Mouse (Mus musculus): ENCODE data around the gene Cdc25a. TPM values are rescaled to one million over a fixed set of nuclear protein-coding genes. Genes with fewer than 3 reads are reported as not detected.

Cdc25a gene
- polyA plus RNA-seq, 1 experiment from 2014 or later, result 49.5 TPM

DNA sequence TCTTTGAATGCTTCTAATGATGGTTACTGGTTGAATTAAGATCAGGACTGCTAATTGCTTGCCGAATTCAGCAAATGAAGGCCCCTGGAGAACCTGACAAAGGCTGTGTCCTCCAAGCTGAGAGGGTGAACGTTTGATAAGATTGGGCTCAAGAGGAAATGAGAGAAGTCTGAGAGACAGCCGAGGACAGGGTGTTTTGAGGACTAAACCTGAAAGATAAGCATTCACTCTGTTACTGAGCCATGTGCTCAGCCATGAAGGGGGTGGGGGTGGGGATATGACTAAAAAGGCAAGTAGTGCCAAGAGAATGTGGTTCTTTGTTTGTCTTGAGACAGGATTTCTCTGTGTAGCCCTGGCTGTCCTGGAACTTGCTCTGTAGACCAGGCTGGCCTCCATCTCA is 12.3 kb upstream of the Cdc25a start:
- no peaks in the 10 kb centered on the region for H3K9me3 ChIP-seq
- 62% methylated on average over 3 of the region's 3 CpGs for WGBS
- no peak overlapping the region for H3K9ac ChIP-seq (replicated peaks)
- H3K4me2 ChIP-seq, result no peak overlapping the region
- no peak for ATAC-seq (ENCODE audit: insufficient number of reproducible peaks, insufficient read depth, low FRiP score, low TSS enrichment, low read depth)
- H3K27me3 ChIP-seq, result peaks cover 4% of the 10 kb centered on the region; the same call in 1 of the 2 replicates
- H3K4me3 ChIP-seq (replicated peaks), result no peak overlapping the region
- H3K36me3 ChIP-seq, result no peaks in the 10 kb centered on the region
- H3K4me1 ChIP-seq (replicated peaks), result no peaks in the 10 kb centered on the region
- no peak overlapping the region for H3K27ac ChIP-seq

DNA sequence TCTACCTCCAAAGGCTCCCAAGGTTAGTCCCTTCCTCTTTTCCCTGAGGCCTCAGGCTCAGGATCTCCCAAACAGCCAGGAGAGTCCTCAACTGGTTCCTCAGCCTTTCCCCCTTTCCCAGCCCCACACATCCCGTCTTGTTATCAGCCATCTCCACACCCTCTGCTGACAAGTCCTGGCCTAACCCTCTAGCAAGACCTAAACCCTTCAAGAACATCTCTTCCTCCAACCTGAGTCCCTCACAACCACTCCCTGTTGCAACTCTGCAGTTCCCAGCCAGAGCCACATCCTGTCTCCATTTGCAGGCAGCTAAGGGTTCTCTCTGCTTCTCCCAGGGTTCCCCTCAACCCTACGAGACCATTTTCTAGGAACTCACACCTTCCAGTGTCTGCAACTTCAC is 9.2 kb upstream of the Cdc25a start:
- WGBS, result 52% methylated on average over 2 of the region's 2 CpGs

GRCm38 (mm10) chr9:109870983-109871572 is 4.3 kb upstream of the Cdc25a start:
- WGBS, result 33% methylated on average over 6 of the region's 6 CpGs
- no peak overlapping the region for H3K4me3 ChIP-seq (replicated peaks)
- peaks cover 6% of the 10 kb centered on the region for H3K4me1 ChIP-seq (replicated peaks)
- no peaks in the 10 kb centered on the region for H3K36me3 ChIP-seq
- H3K27ac ChIP-seq, result no peak overlapping the region
- no peaks in the 10 kb centered on the region for H3K27me3 ChIP-seq
- H3K9ac ChIP-seq (replicated peaks), result no peak overlapping the region
- H3K4me2 ChIP-seq, result 0 out of 2 replicates have a peak overlapping the region, but pooled peaks have one; percentile 1
- no peaks in the 10 kb centered on the region for H3K9me3 ChIP-seq
- ATAC-seq (ENCODE audit: insufficient number of reproducible peaks, insufficient read depth, low FRiP score, low TSS enrichment, low read depth), result no peak

More for the DNA sequence above, 9.2 kb upstream of the Cdc25a start:
- H3K36me3 ChIP-seq, result no peaks in the 10 kb centered on the region
- no peaks in the 10 kb centered on the region for H3K9me3 ChIP-seq
- no peak overlapping the region for H3K4me3 ChIP-seq (replicated peaks)
- H3K27ac ChIP-seq, result no peak overlapping the region
- H3K9ac ChIP-seq (replicated peaks), result no peak overlapping the region
- peaks cover 4% of the 10 kb centered on the region; the same call in 1 of the 2 replicates for H3K27me3 ChIP-seq
- peaks cover 6% of the 10 kb centered on the region for H3K4me1 ChIP-seq (replicated peaks)
- ATAC-seq (ENCODE audit: insufficient number of reproducible peaks, insufficient read depth, low FRiP score, low TSS enrichment, low read depth), result no peak
- H3K4me2 ChIP-seq, result no peak overlapping the region

DNA sequence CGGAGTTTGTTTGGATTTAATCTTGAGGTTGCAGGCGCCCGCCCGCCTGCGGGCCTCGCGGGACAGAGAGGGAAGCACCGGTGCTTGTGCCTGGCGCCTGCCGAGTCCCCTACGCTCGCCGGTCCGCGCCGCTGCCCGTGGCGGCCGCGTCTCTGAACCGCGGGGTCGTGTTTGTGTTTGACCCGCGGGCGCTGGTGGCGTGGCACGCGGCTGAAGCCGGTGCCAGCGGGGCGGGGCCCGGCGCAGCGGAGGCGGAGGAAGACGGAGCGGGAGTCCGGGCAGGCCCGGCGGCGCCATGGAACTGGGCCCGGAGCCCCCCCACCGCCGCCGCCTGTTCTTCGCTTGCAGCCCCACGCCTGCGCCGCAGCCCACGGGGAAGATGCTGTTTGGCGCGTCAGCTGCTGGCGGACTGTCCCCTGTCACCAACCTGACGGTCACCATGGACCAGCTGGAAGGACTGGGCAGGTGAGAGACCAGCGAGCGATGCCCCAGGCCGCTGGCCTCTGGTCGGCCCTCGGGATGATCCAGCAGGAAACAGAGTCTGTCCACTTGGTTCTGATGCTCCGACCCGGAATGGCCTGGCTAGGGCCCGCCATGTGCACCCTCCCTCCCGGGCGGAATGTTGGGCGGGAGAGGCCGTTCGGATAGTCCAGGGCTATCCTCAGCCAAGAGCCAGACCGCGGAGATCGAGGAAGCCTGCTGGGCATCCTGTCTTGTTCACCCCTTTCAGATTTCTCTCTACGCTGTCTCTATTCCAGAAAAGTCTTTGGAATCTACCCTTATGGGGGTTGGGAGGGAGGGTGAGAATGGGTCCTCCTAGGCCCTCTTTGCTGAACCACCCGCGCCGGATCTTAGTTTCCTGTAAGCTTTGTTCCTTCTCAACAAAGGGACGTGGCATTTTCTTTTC is 569 bp downstream of the Cdc25a start:
- under 1% methylated on average over 76 of the region's 76 CpGs for WGBS
- H3K4me3 ChIP-seq (replicated peaks), result peak overlapping the region; percentile 99
- no peaks in the 10 kb centered on the region for H3K9me3 ChIP-seq
- H3K4me1 ChIP-seq (replicated peaks), result peaks cover 15% of the 10 kb centered on the region
- H3K9ac ChIP-seq (replicated peaks), result peak overlapping the region; percentile 98
- no peaks in the 10 kb centered on the region for H3K27me3 ChIP-seq
- H3K4me2 ChIP-seq, result peak overlapping the region; percentile 86
- ATAC-seq (ENCODE audit: insufficient number of reproducible peaks, insufficient read depth, low FRiP score, low TSS enrichment, low read depth), result peak; percentile 48
- H3K36me3 ChIP-seq, result peaks cover 38% of the 10 kb centered on the region
- H3K27ac ChIP-seq, result peak overlapping the region; percentile 93

DNA sequence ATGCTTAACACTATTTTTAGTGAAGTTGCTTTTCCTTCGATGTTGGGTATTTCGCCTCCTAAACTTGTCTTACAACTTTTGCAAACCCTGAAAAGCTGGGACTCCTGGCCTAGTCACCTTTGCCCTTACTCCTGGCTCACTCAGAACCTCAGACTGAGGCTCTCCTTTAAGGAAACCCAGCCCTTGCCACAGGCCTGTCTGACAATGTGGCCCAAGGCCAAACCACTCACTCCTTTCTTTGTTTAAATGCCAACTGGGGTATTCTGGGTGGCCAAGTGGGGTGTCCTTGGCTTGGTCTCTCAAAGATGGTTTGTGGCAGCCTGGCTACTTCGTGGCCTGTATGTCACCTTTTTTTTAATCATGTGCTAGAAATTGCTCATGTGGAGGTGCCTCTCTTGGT is 1.4 kb downstream of the Cdc25a start:
- WGBS, result 6% methylated on average over 3 of the region's 3 CpGs
- peak overlapping the region; percentile 93 for H3K27ac ChIP-seq
- peak overlapping the region; percentile 99 for H3K4me3 ChIP-seq (replicated peaks)
- peak overlapping the region; percentile 86 for H3K4me2 ChIP-seq
- peaks cover 13% of the 10 kb centered on the region for H3K4me1 ChIP-seq (replicated peaks)
- no peaks in the 10 kb centered on the region for H3K27me3 ChIP-seq
- peak overlapping the region; percentile 98 for H3K9ac ChIP-seq (replicated peaks)
- ATAC-seq (ENCODE audit: insufficient number of reproducible peaks, insufficient read depth, low FRiP score, low TSS enrichment, low read depth), result no peak
- H3K36me3 ChIP-seq, result peaks cover 46% of the 10 kb centered on the region
- H3K9me3 ChIP-seq, result no peaks in the 10 kb centered on the region

DNA sequence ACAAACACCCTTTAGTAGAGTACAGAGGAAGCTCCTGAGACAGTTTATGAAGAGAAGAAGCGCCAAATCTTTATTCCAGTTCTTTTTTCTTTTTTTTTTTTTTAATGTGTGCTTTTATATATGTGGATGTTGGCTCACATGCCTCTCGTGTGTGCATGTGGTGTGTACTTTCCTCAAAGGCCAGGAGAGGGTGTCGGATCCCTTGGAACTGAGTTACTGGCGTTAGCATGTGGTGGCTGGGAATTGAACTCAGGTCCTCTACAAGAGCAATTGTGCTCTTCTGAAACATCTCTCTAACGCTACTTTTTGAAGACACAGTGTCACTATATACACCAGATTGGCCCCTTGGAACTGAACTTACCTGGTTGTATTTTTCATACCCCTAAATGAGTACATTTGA is 2.3 kb downstream of the Cdc25a start:
- Histone ChIP-seq H3K27ac (no peak overlapping the region), H3K9me3 (no peaks in the 10 kb centered on the region), H3K4me1 (replicated peaks) (peaks cover 13% of the 10 kb centered on the region), H3K4me3 (replicated peaks) (peak overlapping the region; percentile 99), H3K9ac (replicated peaks) (no peak overlapping the region), H3K27me3 (no peaks in the 10 kb centered on the region), H3K4me2 (peak overlapping the region; percentile 86), H3K36me3 (peaks cover 55% of the 10 kb centered on the region)
- ATAC-seq (ENCODE audit: insufficient number of reproducible peaks, insufficient read depth, low FRiP score, low TSS enrichment, low read depth), result no peak
- WGBS, result 75% methylated on average over 5 of the region's 5 CpGs

GRCm38 (mm10) chr9:109879305-109879704 is 3.9 kb downstream of the Cdc25a start:
- WGBS, result 96% methylated on average over 1 of the region's 1 CpGs
- Histone ChIP-seq H3K4me2 (no peak overlapping the region), H3K36me3 (peaks cover 72% of the 10 kb centered on the region)

DNA sequence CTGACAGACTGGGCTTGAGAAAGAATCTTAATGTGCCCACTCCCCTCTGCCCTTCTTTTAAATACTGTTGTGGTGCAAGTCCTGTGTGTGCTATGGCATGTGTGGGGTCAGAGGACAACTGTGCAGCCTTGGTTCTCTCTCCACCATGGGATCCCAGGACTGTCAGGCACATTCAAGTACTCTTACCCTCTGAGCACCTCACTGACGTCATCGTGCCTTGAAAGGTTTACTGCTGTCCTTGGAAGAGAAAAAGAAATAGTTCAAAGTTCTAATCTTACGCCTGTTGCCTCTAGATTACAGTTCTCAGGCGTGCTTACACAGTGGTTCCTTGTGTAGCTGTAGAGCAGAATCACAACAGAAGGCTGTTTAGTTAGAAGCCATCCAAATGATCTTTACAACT is 10.9 kb downstream of the Cdc25a start:
- ATAC-seq (ENCODE audit: insufficient number of reproducible peaks, insufficient read depth, low FRiP score, low TSS enrichment, low read depth), result no peak
- no peaks in the 10 kb centered on the region for H3K4me1 ChIP-seq (replicated peaks)
- no peak overlapping the region for H3K4me2 ChIP-seq
- peaks cover 100% of the 10 kb centered on the region for H3K36me3 ChIP-seq
- no peak overlapping the region for H3K27ac ChIP-seq
- 87% methylated on average over 4 of the region's 4 CpGs for WGBS
- H3K27me3 ChIP-seq, result no peaks in the 10 kb centered on the region
- no peak overlapping the region for H3K4me3 ChIP-seq (replicated peaks)
- H3K9ac ChIP-seq (replicated peaks), result no peak overlapping the region
- H3K9me3 ChIP-seq, result no peaks in the 10 kb centered on the region

More at GRCm38 (mm10) chr9:109879305-109879704, 3.9 kb downstream of the Cdc25a start:
- H3K9me3 ChIP-seq, result no peaks in the 10 kb centered on the region
- no peak overlapping the region for H3K27ac ChIP-seq
- H3K27me3 ChIP-seq, result no peaks in the 10 kb centered on the region
- H3K4me3 ChIP-seq (replicated peaks), result no peak overlapping the region
- peaks cover 13% of the 10 kb centered on the region for H3K4me1 ChIP-seq (replicated peaks)
- no peak overlapping the region for H3K9ac ChIP-seq (replicated peaks)
- no peak for ATAC-seq (ENCODE audit: insufficient number of reproducible peaks, insufficient read depth, low FRiP score, low TSS enrichment, low read depth)

GRCm38 (mm10) chr9:109887321-109887720 is 11.9 kb downstream of the Cdc25a start:
- Histone ChIP-seq H3K9me3 (no peaks in the 10 kb centered on the region), H3K27me3 (no peaks in the 10 kb centered on the region), H3K4me1 (replicated peaks) (no peaks in the 10 kb centered on the region), H3K4me3 (replicated peaks) (no peak overlapping the region), H3K27ac (no peak overlapping the region), H3K9ac (replicated peaks) (no peak overlapping the region), H3K36me3 (peaks cover 100% of the 10 kb centered on the region), H3K4me2 (no peak overlapping the region)
- WGBS, result 92% methylated on average over 5 of the region's 5 CpGs
- ATAC-seq (ENCODE audit: insufficient number of reproducible peaks, insufficient read depth, low FRiP score, low TSS enrichment, low read depth), result no peak

DNA sequence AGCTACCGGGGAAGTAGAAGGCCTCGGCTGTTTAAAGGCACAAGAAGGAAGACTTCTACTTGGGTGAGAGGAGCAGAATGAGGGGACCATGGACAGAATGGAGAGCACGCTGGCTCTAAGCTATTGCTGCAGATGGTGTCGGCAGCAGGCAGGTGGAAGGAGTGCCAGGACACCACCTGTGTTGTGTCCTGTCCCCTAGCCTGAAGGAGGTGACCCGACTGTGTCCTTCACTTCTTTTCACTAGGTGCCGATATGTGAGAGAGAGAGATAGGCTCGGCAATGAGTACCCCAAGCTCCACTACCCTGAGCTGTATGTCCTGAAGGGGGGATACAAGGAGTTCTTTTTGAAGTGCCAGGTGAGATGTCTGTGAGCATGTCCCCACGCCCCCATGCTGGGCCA is 16.1 kb downstream of the Cdc25a start:
- H3K4me1 ChIP-seq (replicated peaks), result peaks cover 4% of the 10 kb centered on the region; the same call in 1 of the 2 replicates
- peaks cover 80% of the 10 kb centered on the region for H3K36me3 ChIP-seq
- no peaks in the 10 kb centered on the region for H3K27me3 ChIP-seq
- ATAC-seq (ENCODE audit: insufficient number of reproducible peaks, insufficient read depth, low FRiP score, low TSS enrichment, low read depth), result no peak
- H3K9me3 ChIP-seq, result no peaks in the 10 kb centered on the region
- WGBS, result 90% methylated on average over 8 of the region's 8 CpGs
- no peak overlapping the region for H3K9ac ChIP-seq (replicated peaks)
- H3K27ac ChIP-seq, result no peak overlapping the region
- H3K4me3 ChIP-seq (replicated peaks), result no peak overlapping the region
- H3K4me2 ChIP-seq, result no peak overlapping the region

GRCm38 (mm10) chr9:109892651-109893250 is 17.4 kb downstream of the Cdc25a start:
- Histone ChIP-seq H3K9me3 (no peaks in the 10 kb centered on the region), H3K4me1 (replicated peaks) (peaks cover 4% of the 10 kb centered on the region; the same call in 1 of the 2 replicates), H3K27me3 (no peaks in the 10 kb centered on the region), H3K9ac (replicated peaks) (no peak overlapping the region), H3K4me2 (no peak overlapping the region), H3K4me3 (replicated peaks) (no peak overlapping the region), H3K36me3 (peaks cover 72% of the 10 kb centered on the region), H3K27ac (no peak overlapping the region)
- WGBS, result 71% methylated on average over 5 of the region's 5 CpGs
- ATAC-seq (ENCODE audit: insufficient number of reproducible peaks, insufficient read depth, low FRiP score, low TSS enrichment, low read depth), result peak; percentile 30; the same call in 1 of the 2 replicates
